Mouse (Mus musculus): ENCODE data around the gene Nfam1.

- TF ChIP-seq CTCF (IDR thresholded peaks at IDR 0.05 in 2 of 3, conservative IDR thresholded peaks at IDR 0.05 in 1 of 3; ENCODE audit: control insufficient read depth in 1 of 3, insufficient read depth in 1 of 3, low read depth in 2 of 3, low read length in 3 of 3, poor library complexity in 1 of 3, severe bottlenecking in 1 of 3) = no peak
- TF ChIP-seq TCF12 (IDR thresholded peaks at IDR 0.05; ENCODE audit: low read depth, low read length) = no peak
- TF ChIP-seq TAL1 (IDR thresholded peaks at IDR 0.05; ENCODE audit: low read length) = no peak
- TF ChIP-seq USF1 (IDR thresholded peaks at IDR 0.05; ENCODE audit: low read depth, low read length) = no peak
- no peak for TF ChIP-seq TBP (IDR thresholded peaks at IDR 0.05; ENCODE audit: low read depth, low read length)
- no peak for TF ChIP-seq ETS1 (IDR thresholded peaks at IDR 0.05; ENCODE audit: low read depth, low read length)
Measured at GRCm38 (mm10) chr15:83025041-83025760, 7.9 kb downstream of the Nfam1 start.
